Mouse (Mus musculus) gastrocnemius, adult 18-20 months (tissue): ENCODE measurements at regions not wholly inside any gene's neighbourhood (a gene's known extent, or its start where the extent isn't known, plus 50 kb on each side); places are given as distances from the start of the nearest gene placed in this dataset.

ENCODE experiments used
- DNase-seq: peaks from one replicate; pipeline ENCODE4 v3.0.0; 2021; ENCODE audit warnings: low spot score

GRCm38 (mm10) chr4:54704696-54705095 is 240.2 kb upstream of the Zfp462 start:
- no peak for DNase-seq

DNA sequence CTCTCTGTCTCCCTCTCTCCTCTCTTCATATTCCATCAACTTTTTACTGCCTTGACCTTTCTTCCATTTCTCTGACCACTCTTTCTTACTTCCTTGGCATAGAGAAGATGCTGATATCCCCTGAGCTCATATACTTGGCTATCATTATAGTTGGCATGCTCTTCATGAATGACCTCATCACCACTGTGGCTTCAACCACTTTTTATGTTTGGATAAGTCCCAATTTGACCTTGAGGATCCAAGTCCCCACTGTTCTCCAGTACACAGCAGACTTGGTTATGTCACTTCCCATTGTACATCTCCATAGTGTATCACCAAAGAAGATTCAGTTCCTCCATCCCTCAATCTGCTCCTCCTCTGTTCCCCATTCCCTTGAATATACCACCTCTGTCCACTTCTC is 235.1 kb upstream of the Zfp462 start:
- DNase-seq: no peak

- peak; percentile 23 for DNase-seq
These were observed 231.9 kb upstream of the Zfp462 start for GRCm38 (mm10) chr4:54712929-54713328.

- no peak for DNase-seq
These were observed 230.1 kb upstream of the Zfp462 start for GRCm38 (mm10) chr4:54714612-54715342.

GRCm38 (mm10) chr4:54718083-54718482 is 226.8 kb upstream of the Zfp462 start:
- peak; percentile 10 for DNase-seq

DNA sequence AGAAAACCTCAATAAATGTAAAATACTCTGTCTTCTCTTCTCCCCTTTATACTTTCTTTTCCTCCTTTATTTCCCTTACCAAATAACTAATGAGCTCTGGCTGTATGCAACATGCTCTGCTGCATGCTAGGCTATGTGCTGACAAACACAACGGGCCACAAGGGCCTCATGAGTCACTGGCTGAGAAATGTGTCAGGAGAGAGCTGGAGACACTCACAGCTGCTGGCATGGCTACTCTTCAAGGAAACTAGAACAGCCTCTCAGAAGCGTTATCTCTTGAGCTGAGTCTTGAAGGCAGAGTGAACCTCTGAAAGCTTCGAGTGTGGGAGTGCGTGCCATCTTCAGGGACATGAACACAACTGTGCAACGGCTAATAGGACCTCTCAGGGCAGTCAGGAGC is 205.8 kb upstream of the Zfp462 start:
- no peak for DNase-seq

DNA sequence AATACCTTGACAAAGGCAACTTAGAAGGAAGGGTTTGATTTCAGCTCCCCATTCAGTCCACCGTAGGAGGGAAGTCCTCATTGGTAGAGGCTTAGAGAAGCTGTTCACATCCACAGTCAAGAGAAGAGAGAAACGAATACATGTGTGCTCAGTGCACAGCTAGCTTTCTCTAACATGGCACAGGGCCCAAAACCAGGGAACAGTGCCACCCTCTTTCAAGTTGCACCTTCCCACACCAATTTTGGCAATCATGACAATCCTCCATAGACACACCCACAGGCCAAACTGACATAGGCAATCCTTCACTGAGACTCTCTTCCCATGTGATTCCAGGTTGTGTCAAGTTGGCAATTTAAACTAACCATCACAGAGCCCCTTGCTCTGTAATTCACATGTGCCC is 193.4 kb upstream of the Zfp462 start:
- DNase-seq: no peak

- DNase-seq: no peak
These were observed 188.4 kb upstream of the Zfp462 start for GRCm38 (mm10) chr4:54756441-54756840.

DNA sequence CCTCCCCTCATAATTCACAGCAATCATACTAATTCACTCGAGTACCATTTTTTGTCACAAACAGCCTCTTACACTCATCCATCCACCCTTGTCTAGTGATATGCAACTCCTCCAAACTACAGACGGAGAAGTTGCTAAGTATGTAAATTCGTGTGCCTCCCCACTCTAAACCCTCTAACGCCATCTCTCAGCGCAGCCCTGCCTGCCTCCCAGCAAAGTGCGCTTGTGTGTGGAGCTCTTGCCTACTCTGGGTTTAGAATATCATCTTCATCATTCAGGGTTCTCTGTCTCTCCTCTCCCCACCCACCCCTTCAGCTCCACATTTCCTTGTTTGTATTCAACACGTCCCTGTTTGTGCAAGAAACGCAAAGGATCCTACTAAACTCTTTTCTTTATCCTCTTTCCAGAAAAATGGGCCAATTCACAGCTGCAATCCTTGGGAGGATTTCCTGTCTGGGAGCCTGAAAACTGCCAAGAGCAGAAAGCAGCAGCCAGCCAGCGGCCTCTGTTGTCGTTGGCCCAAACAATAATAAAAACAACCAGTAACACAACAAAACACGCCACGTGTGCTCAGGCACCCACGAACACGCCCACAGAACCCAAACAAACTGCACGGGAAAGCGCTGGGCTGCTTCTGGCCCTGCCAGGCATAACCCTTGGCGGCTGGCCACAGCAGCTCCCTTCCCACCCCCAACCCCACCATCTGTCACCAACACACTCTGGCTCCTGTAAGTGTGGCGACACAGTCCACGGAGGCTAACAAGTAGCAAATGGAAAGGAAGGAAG is 186.9 kb upstream of the Zfp462 start:
- DNase-seq: peak; percentile 20

DNA sequence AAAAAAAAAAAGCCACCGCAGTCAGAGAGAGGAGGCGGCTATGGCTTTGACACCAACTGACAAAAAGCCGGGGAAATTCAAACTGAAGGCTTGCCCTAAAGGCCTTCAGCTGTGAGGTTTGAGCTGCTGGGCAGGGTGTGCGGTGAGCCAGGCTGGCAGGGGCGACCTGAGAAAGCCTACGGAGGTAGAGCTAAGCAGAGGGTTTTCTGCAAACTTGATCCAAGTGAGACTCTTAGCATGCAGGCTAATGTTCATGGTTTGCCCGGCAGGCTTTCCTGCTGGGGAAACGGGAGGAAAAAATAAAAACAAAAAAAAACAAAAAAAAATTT is 186.4 kb upstream of the Zfp462 start:
- DNase-seq: no peak

DNA sequence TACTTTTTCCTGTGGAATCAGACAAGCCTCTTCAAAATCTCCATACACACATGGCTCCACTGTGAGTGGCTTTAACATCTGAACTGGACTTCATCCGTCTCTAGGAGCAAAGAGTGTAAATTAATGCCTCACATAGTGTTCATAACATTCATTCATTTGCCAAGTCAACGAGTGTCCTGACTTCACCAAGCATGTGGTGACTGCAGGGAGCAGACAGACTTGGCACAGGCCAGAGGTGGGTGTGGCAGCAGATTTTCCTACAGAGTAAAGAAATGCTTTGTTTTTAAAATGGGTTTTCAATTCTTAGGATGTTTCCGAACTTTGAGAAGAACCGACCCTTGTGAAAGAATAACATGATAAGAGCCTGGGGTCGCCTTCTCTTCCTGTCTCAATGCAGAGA is 183.6 kb upstream of the Zfp462 start:
- DNase-seq: peak; percentile 12

- no peak for DNase-seq
These were observed 179.8 kb upstream of the Zfp462 start for GRCm38 (mm10) chr4:54765045-54765444.

- DNase-seq: no peak
These were observed 177.2 kb upstream of the Zfp462 start for GRCm38 (mm10) chr4:54767506-54768200.

DNA sequence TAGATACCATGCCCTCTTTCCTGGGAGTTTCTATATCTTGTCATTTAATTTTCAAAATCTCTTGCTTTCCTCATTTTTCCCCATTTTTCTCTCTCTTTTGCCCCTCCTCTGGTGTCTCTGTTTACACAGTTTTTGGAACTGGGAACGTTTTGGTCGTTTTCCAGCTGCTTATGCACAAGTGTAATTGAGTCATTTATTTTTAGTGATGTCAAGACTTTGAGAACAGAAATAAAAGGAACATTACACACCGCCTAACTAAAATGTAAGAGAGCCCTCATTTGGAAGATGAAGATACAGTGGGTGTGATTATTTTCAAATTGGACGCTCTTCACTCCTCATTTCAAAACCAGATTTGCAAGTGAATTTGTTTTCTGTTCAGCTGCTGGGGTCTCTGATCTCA is 176.0 kb upstream of the Zfp462 start:
- DNase-seq: no peak

DNA sequence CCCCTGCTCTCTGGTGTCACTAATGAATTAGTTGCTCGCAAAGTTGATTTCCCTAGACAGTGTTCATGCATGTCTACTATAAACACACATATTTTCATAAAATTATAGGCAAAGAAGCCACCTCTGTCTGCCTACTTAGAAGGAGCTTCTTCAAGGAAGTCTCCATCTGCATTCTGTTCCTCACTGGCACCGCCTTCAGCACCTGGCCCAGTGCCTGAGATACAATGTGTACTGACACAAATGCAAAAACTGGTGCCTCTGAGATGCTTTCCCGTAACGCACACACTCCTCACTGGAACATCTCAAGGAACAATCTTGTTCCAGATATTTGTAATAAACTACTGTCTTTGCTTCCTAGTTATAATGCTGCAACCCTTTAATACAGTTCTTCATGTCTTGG is 170.8 kb upstream of the Zfp462 start:
- no peak for DNase-seq

GRCm38 (mm10) chr4:54774717-54775116 is 170.1 kb upstream of the Zfp462 start:
- no peak for DNase-seq

DNA sequence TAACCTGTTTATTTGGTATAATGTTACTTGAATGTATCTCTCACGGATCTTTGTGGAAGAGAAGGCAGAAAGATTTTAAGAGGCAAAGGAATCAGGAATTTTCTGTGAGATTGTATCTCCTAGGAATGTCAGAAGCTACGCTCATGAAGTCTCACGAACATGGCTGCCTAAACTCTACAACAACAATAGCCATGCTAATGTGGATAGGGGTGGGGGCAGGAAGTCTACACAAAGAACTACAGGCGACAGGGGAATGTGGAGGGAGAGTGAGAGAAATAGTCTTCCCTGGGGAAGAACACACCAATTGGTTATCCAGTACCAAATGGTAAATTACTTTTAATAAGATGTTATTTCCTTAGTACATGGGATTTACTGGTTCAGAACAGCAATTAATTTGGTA is 164.3 kb upstream of the Zfp462 start:
- no peak for DNase-seq

GRCm38 (mm10) chr4:54791217-54791742 is 153.6 kb upstream of the Zfp462 start:
- no peak for DNase-seq

- DNase-seq: no peak
These were observed 151.0 kb upstream of the Zfp462 start for GRCm38 (mm10) chr4:54793857-54794256.

- DNase-seq: no peak
These were observed 149.6 kb upstream of the Zfp462 start for GRCm38 (mm10) chr4:54795246-54795645.

DNA sequence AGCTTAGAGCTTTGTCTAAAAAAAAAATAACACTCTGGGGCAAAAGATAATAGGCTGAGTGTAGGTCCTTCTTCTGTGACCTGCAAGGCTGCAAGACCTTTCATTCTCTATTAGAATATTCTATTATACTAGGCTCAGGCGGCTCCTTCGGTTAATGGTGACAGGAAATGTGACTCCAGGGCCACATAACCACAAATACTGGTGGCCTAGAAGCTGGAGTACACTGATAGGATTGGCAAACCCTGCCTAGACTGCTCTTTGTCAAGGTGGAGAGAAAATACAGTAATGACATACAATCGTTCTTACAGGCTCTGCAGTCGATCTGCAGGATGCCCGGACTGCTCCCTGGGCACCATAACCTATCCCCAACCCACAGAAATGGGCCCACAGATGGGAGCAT is 146.3 kb upstream of the Zfp462 start:
- no peak for DNase-seq

DNA sequence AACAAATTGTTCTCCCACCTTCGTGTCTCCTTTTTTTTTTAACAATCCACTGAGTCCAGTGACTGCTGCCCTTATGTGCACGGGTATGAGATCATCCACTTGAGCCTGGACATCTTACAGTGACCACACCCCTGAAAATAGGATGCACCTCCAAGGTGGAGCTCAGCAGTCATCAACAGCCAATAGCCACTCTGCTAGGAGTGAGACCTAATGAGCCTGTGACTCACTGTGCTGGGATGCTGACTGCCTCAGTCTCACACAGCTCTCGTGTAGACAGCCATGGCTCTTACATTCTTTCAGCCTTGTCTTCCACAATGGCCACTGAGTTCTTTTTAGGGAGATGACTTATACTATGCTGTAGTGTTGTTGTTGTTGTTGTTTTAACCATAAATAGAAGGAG is 133.7 kb upstream of the Zfp462 start:
- DNase-seq: no peak
